Mouse (Mus musculus) heart, postnatal 10 days (tissue): ENCODE results near the gene Adora2b. TPM values are rescaled to one million over a fixed set of nuclear protein-coding genes. Genes with fewer than 3 reads are reported as not detected.
A peak's percentile ranks its signal among the peaks of the same experiment; 100 is the strongest.

ENCODE experiments used
- DNase-seq, 2 experiments: peaks; one replicate each; pipeline ENCODE4 v3.0.0; 2021
- intact Hi-C: fragments of 180-260 bp; cut with DNase I; formaldehyde crosslinking; loops from one replicate; pipeline ENCODE4 v1.15.1; 2025
- total RNA-seq, 2 experiments: library from RNA; stranded (reverse); gene quantifications; 2 replicates each; pipeline ENCODE4 v1.2.3; 2021

Gene Adora2b
- total RNA-seq: 1 to 10 TPM in 1 of 2 experiments, under 1 TPM in 1; 0.91 to 1.4 TPM

- intact Hi-C loops: no loop called here
- DNase-seq: peak; percentile 70 to 76
Observed at GRCm38 (mm10) chr11:62248401-62249244, at the start of gene Adora2b. TSS of gene Adora2b (plus strand) at chr11:62248984.

GRCm38 (mm10) chr11:62200901-62201512 is 47.8 kb upstream of the Adora2b start:
- no peak for DNase-seq
- intact Hi-C loops: no loop called here

- DNase-seq: no peak
- intact Hi-C loops: no loop called here
Observed at GRCm38 (mm10) chr11:62202645-62203044, 46.1 kb upstream of the Adora2b start.

- intact Hi-C loops: no loop called here
- DNase-seq: no peak
Observed at GRCm38 (mm10) chr11:62209111-62209510, 39.7 kb upstream of the Adora2b start.

GRCm38 (mm10) chr11:62209891-62210290 is 38.9 kb upstream of the Adora2b start:
- DNase-seq: no peak

GRCm38 (mm10) chr11:62213384-62213989 is 35.3 kb upstream of the Adora2b start:
- intact Hi-C loops: no loop called here
- no peak for DNase-seq

More at GRCm38 (mm10) chr11:62209891-62210290, 38.9 kb upstream of the Adora2b start:
- intact Hi-C loops: no loop called here

- DNase-seq: no peak
- intact Hi-C loops: no loop called here
Observed at GRCm38 (mm10) chr11:62215107-62215506, 33.7 kb upstream of the Adora2b start.

GRCm38 (mm10) chr11:62217751-62218150 is 31.0 kb upstream of the Adora2b start:
- no peak for DNase-seq
- intact Hi-C loops: no loop called here

- peak; percentile 37 to 50 for DNase-seq
- intact Hi-C loops: no loop called here
Observed at GRCm38 (mm10) chr11:62220756-62221510, 27.9 kb upstream of the Adora2b start.

- intact Hi-C loops: no loop called here
- no peak for DNase-seq
Observed at GRCm38 (mm10) chr11:62223416-62223815, 25.4 kb upstream of the Adora2b start.

- intact Hi-C loops: no loop called here
- peak; percentile 27 to 37 for DNase-seq
Observed at GRCm38 (mm10) chr11:62223962-62224361, 24.8 kb upstream of the Adora2b start.

GRCm38 (mm10) chr11:62224797-62225196 is 24.0 kb upstream of the Adora2b start:
- intact Hi-C loops: no loop called here
- peak; percentile 52 to 62 for DNase-seq

GRCm38 (mm10) chr11:62240631-62241261 is 8.0 kb upstream of the Adora2b start:
- intact Hi-C loops: no loop called here
- no peak for DNase-seq

- intact Hi-C loops: no loop called here
- no peak for DNase-seq
Observed at GRCm38 (mm10) chr11:62243871-62244270, 4.9 kb upstream of the Adora2b start.

GRCm38 (mm10) chr11:62244471-62244870 is 4.3 kb upstream of the Adora2b start:
- intact Hi-C loops: no loop called here
- DNase-seq: no peak

GRCm38 (mm10) chr11:62247759-62248400 is 904 bp upstream of the Adora2b start:
- no peak for DNase-seq
- intact Hi-C loops: no loop called here

- intact Hi-C loops: no loop called here
- DNase-seq: peak; percentile 35 to 38
Observed at GRCm38 (mm10) chr11:62249266-62250037, 668 bp downstream of the Adora2b start.

- peak; percentile 22 to 43 for DNase-seq
- intact Hi-C loops: no loop called here
Observed at GRCm38 (mm10) chr11:62251047-62251446, 2.3 kb downstream of the Adora2b start.

GRCm38 (mm10) chr11:62253380-62253779 is 4.6 kb downstream of the Adora2b start:
- intact Hi-C loops: no loop called here
- DNase-seq: no peak
